Mouse (Mus musculus): ENCODE results near the gene Eml5. TPM values are rescaled to one million over a fixed set of nuclear protein-coding genes. Genes with fewer than 3 reads are reported as not detected.

Gene Eml5
- polyA plus RNA-seq (2014; fragmentation: Illumina TruSeq; extraction: RNeasy Lipid Tissue Mini Kit (QIAGEN cat#74804); ENCODE audit: low read depth, low replicate concordance): 13.3 TPM

DNA sequence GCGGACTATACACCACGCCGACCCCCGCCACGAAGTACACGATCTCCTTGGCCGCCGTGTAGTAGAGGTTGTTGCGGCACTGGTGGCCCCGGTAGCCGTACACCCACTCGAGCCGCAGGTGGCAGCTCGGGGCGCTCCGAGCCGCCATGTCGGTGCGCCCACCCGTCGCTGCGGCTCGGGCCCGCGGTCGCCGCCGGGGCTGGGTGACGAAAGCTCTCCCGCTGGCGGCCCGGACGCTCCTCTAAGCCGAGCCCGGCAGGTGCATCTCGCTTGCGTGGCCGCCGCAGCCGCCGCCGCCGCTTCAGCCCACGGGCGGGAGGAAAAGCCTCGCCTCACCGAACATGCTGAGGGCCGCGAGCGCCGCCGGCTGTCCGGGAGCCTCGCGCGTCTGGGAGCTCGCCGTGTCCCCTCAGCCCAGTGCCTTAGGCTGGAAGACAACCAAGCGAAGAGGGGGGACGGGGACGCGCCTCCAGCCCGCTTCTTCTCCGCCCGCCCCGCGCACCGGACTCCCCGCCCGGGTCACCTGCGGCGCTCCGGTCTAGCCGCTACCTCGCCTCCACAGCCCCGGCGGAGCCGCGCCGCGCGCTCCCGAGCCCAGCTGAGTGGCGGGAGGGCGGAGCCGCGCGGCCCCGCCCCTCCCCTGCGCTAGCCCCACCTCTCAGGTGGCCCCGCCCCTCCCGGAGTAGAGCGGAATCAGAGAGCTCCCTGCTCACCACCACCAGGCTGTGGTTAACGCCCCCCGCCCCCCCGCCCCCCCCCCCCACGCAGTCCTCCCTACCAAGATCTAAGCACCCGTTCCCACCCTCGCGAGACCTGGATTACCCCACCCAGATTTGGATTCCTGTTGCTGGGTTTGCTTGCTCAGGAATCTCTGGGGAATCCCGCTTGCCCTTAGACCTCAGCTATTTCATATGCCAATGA lies at the start of gene Eml5:
Eml5 (minus strand) TSS at position 604 of the 921 bp plus-strand sequence.

DNA sequence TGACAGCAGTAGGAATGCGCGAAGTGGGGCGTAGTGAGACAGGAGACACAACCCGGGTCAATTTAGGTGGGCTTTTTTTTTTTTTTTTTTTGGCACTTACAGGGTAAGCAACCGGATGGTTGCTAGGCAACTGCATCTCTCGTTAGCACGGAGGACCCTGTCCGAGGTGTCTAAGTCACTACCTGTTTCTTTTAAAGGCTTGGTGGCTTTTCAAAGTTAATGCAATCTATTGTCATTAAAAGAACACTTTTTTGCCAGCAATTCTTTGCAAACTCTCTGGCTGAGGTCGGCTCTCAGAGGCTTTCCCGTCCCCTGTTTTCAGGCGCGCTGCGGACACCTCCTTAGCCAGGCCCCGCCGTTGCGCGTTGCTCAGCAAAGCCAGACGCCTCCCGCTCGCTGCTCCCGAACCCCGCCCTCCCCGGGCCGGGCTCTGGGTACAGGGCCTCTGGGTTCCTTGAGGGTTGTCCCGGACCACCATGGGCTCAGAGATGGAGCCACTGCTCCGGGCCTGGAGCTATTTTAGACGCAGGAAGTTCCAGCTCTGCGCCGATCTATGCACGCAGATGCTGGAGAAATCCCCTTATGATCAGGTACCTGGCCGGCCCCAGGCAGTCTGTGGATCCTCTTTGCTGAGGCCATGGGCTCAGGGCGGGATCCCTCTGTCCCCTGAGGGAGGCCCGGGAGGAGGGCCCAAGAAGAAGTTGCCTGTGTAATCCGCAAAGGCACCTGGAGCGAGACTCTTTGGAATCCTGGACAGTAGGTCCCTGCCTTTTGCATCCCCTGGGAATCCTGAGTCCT lies 19.1 kb upstream of the Eml5 start, which contains the start of gene Ttc8:
Ttc8 (plus strand) TSS at position 381 of the 798 bp plus-strand sequence.

DNA sequence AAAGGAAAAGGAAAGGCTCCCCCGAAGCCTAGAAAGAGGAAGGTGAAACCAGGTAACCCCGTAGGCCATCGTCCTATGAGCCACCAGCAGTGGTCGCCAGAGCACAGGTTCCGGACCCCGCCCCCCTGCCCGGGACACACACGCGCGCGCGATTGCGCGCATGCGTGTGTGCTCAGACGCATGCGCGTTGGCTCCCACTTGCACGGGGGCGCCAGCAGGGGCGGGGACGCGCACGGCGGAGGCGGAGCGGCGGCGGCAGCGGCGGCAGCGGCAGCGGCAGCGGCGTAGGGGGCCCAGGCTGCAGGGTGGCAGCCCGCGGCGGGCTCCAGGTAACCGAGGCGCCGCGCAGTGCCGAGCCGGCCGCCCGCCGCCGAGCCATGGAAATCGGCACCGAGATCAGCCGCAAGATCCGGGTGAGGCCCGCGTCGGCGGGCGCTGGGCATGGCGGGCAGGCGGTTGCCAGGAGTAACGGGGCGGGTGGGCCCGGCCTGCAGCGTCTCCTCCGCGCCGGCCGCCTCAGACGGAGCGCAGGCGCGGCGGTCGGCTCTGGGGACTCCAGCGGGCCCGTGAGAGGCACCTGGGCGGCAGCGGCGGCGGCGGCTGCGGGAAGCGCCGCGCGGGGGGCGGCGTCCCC lies 154.4 kb downstream of the Eml5 start, which contains the start of gene Zc3h14:
Zc3h14 (plus strand) TSS at position 219 of the 634 bp plus-strand sequence.

DNA sequence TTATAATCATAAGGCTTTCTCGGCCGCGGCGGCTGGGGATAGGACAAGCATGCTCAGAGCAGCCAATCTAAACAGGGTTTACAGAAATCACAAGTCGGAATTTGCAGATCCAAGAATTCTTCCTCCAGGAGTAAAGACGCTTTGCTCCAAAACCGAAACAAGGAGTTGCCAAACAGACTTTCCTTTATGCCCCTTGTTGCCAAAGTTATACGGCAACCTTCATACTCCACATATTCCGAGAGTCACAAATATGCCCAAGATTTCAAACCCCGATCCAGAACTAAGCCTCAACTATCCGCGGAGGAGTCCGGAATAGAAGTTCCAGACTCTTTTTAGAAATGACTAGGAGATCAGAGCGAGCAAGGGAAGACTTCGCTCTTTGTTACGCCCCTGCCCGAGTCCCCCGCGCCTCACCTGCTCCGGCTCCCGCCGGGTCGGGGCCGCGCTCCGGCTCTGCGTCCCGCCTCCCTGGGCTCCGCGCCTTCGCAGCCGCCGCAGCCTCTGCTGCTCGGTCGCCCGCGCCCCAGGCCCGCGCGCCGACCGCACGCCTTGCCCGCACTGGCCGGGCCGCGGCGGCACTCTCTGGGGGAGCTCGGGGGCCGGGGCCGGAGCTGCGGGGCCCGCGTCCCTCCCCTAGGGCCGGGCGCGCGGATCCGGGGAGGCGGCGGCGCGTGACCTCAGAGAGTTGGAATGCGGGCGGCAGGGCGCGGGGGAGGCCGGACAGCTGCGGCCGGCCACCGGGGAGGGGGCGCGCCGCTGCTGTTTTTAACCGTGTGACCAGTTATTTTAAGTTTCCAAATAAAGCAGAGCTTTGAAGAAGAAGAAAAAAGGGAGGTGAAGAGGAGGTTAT lies 164.1 kb downstream of the Eml5 start, which contains the start of gene Ptpn21:
Ptpn21 (minus strand) TSS at position 455 of the 850 bp plus-strand sequence.

Other genes starting within 250 kb of the Eml5 start
- 16.2 TPM for gene Ptpn21, start 164.1 kb downstream of the Eml5 start, polyA plus RNA-seq (2014; fragmentation: Illumina TruSeq; extraction: RNeasy Lipid Tissue Mini Kit (QIAGEN cat#74804); ENCODE audit: low read depth, low replicate concordance)
- 228 TPM for gene Zc3h14, start 154.5 kb downstream of the Eml5 start, polyA plus RNA-seq (2014; fragmentation: Illumina TruSeq; extraction: RNeasy Lipid Tissue Mini Kit (QIAGEN cat#74804); ENCODE audit: low read depth, low replicate concordance)
- gene Ttc8, start 19.1 kb upstream of the Eml5 start, polyA plus RNA-seq (2014; fragmentation: Illumina TruSeq; extraction: RNeasy Lipid Tissue Mini Kit (QIAGEN cat#74804); ENCODE audit: low read depth, low replicate concordance): 45.0 TPM

Measured in kidney, adult 10 weeks (tissue).